Mouse (Mus musculus) kidney, adult 11 months (tissue): ENCODE measurements around the gene Snx6.

Source experiments
- DNase-seq: peaks from one replicate; pipeline ENCODE4 v3.0.0; 2022

Gene Snx6

GRCm38 (mm10) chr12:54697791-54698250 is 97.7 kb downstream of the Snx6 start:
- no peak for DNase-seq

DNA sequence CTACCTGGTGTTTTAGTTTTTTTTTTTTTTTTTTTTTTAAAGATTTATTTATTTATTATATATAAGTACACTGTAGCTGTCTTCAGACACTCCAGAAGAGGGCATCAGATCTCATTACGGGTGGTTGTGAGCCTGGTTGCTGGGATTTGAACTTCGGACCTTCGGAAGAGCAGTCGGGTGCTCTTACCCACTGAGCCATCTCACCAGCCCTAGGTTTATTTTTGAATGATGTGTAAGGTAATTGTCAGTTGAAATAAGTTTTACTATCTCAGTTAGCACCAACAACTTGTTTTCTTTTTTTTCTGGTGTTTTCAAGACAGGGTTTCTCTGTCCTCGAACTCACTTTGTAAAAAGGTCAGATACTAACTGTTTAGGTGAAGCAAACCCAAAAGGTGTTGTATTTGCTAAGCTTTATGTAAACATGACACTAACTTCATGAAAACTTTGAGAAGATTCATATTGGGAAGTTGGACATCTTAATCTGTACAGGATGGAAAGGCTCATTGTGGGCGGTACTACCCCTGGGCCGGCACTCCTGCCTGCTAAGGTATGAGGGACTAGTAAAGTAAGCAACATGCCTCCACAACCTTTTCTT is 98.4 kb downstream of the Snx6 start:
- peak; percentile 41 for DNase-seq
